Mouse (Mus musculus) Patski (cell line): ENCODE measurements around the gene Atp6v0a4. TPM values are rescaled to one million over a fixed set of nuclear protein-coding genes. Genes with fewer than 3 reads are reported as not detected.

Experiments used
- ATAC-seq: fragments of 100-300 bp; one replicate; pipeline ENCODE4 v1.8.0; 2021
- CTCF ChIA-PET: fragments of 350-600 bp; sonication (Branson Sonifier 250); formaldehyde crosslinking; loops from one replicate; lab custom pipeline; 2022; ENCODE audit warnings: inconsistent platforms; lab: Charles Lee
- POLR2A ChIA-PET: fragments of 350-600 bp; sonication (Branson Sonifier 250); formaldehyde crosslinking; loops from one replicate; lab custom pipeline; 2022; ENCODE audit warnings: antibody characterized with exemption, inconsistent platforms; lab: Charles Lee
- DNase-seq: peaks from one replicate; pipeline ENCODE4 v3.0.0-alpha.2; 2011; ENCODE audit warnings: low read depth, low spot score
- H3K27me3 ChIP-seq: fragments of 371-371 bp; one replicate; pipeline ENCODE4 v1.5.1; 2021
- CTCF ChIP-seq: fragments of 100-300 bp; IDR thresholded peaks from one replicate; pipeline ENCODE4 v1.5.1; 2021
- in situ Hi-C: fragments of 300-500 bp; cut with MboI; formaldehyde crosslinking; loops from 3 replicates; pipeline ENCODE4 v1.11.1; 2018; ENCODE audit warnings: low pct_unique_long_range_greater_than_20kb, mixed read lengths
- polyA plus RNA-seq: library from polyadenylated mRNA; unstranded; gene quantifications from one replicate; pipeline ENCODE4 v1.2.3, GENCODE M21; 2021

Gene Atp6v0a4
- polyA plus RNA-seq, 1 experiment from 2014 or later, result 2.5 TPM

DNA sequence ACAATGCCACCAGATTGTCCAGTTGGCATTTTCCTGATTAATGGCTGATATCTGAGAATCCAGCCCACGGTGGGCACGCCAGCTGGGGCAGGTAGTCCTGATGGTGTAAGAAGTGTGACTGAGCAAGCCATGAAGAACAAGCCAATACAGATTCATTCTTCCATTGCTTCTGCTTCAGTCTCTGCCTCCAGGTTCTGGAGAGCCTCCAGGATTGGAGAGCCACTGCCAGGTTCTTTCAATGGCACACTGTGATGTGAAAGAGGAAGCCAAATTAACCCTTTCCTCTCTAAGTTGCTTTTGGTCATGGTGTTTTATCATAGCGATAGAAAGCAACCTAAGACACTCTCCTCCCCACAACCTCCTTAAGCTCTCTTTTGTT lies 59.3 kb downstream of the Atp6v0a4 start:
- TF ChIP-seq CTCF, result peak; percentile 5
- no peaks in the 10 kb centered on the region for H3K27me3 ChIP-seq
- no peak for ATAC-seq
- in situ Hi-C loops, result loop anchor here (10.0 kb wide), 1 partner anchor 600 kb away; no protein-coding TSS in a partner anchor
- DNase-seq, result no peak
- ChIA-PET CTCF (interaction anchor here (1.3 to 1.6 kb wide), 5 partner anchors 9 to 91 kb away, joined by 4 to 6 read pairs (median 6); no protein-coding TSS in a partner anchor), POLR2A (no interaction called here)

DNA sequence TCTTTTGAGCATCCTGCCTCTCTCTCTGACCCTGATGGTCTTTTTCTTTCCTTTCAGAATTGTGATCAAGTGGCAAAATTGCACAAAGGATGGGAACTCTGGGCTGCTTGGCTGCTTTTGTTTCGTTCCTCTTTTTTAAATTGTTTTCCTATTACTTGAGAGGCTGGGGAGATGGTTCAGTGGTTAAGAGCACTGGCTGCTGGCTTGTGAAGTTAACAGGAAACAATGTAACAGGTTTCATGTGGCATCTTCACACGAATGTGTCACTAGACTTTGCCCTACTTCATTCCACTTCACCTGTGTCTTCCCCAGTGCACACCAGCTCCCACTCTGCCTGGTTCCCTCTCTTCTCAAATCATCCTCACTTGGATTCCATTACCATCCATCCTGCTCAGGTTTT lies 59.8 kb downstream of the Atp6v0a4 start:
- in situ Hi-C loops, result loop anchor here (10.0 kb wide), 1 partner anchor 600 kb away; no protein-coding TSS in a partner anchor
- ChIA-PET POLR2A (no interaction called here), CTCF (interaction anchor here (1.6 kb wide), 1 partner anchor 12 kb away, joined by 4 read pairs; no protein-coding TSS in a partner anchor)
- DNase-seq (no peak), ATAC-seq (no peak)
- peak; percentile 8 for TF ChIP-seq CTCF
- no peaks in the 10 kb centered on the region for H3K27me3 ChIP-seq

DNA sequence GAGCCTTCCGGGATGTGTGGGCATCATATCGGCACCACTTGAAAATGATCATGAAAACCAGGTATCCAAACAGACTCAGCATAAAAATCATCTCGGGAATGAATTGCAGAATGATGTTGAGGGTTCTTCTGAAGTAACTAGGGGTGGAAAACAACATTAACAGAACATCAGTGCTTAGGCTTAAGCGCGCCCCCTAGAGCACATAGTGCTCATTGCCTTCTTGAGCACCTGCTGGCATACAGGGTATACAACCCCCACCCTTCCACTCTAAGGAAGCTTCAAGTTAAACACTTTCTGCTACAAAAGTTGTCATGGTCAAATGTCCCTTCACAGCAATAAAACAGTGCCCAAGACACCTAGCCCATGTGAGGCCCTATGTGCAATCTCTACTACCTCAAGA lies 65.6 kb downstream of the Atp6v0a4 start:
- ATAC-seq, result no peak
- in situ Hi-C loops, result loop anchor here (5.0 kb wide), 1 partner anchor 467 kb away; no protein-coding TSS in a partner anchor
- DNase-seq, result no peak
- no peak for TF ChIP-seq CTCF
- H3K27me3 ChIP-seq, result no peaks in the 10 kb centered on the region
- CTCF ChIA-PET, result interaction anchor here (1.1 kb wide), 1 partner anchor 19 kb away, joined by 3 read pairs; no protein-coding TSS in a partner anchor
- POLR2A ChIA-PET, result no interaction called here

DNA sequence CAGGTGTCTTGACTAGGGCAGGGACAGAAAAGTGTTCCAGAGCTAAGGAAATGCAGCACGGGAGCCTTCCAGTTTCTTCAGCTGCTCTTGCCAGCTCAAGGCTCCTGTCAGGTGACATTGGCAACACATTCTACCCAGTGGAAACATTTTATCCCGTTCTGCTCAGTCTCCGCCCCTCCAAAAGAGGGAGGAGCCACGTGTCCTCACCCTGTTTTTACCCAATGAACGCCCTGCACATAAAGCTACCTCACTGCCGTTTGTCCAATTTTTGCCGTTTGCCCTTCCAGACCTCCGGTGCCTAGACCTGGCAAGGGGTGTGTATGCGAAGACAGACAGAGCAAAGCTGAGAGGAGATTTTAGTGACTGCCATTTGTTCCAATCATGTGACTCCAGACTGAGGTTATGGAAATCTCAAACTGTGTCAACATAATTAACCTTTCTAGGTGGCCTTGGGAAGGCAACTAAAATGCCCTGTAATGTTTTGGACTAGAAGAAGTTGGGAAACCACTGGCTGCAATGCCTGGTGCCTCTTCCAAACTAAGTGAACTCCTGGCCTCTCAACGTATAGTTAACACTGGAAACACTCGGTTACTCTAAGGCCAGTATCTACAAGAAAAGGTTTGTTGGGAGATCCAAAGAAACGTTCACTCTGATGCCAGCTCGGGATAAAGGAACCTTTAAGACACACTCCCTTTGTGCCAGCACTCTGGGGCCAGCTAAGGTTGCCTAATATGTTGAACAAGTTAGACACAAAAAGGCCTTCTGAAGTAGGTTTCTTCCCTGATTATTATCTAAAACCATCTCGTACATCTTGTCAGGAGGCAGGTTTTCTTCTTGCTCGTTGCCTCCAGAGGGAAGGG lies 68.7 kb downstream of the Atp6v0a4 start:
- ATAC-seq (no peak), DNase-seq (no peak)
- POLR2A ChIA-PET, result no interaction called here
- CTCF ChIA-PET, result interaction anchor here (1.1 to 1.9 kb wide), 2 partner anchors 10 to 50 kb away, joined by 3 to 6 read pairs; no protein-coding TSS in a partner anchor
- TF ChIP-seq CTCF, result no peak
- no peaks in the 10 kb centered on the region for H3K27me3 ChIP-seq
- in situ Hi-C loops, result loop anchor here (5.0 kb wide), 1 partner anchor 463 kb away; no protein-coding TSS in a partner anchor

DNA sequence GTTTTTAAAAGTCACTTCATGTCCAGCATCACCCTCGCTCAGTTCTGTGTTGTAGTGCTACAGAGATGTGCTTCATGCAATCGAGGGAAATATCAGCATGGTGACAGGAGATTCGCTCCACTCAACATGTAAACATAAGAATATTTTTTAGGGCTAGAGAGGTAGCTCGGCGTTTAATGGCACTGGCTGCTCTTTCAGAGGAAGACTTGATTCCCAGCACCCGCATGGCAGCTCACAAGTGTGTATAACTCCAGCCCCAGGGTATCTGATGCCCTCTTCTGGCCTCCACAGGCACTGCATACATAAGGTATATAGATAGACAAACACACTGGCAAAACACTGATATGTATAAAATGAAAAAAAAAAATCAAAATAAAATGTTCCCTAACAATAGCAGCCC lies 74.8 kb downstream of the Atp6v0a4 start:
- ChIA-PET CTCF (interaction anchor here (1.1 to 2.1 kb wide), 2 partner anchors 41 to 43 kb away, joined by 3 to 8 read pairs; no protein-coding TSS in a partner anchor), POLR2A (no interaction called here)
- no peak for DNase-seq
- in situ Hi-C loops, result no loop called here
- ATAC-seq, result no peak
- H3K27me3 ChIP-seq, result no peaks in the 10 kb centered on the region
- no peak for TF ChIP-seq CTCF

DNA sequence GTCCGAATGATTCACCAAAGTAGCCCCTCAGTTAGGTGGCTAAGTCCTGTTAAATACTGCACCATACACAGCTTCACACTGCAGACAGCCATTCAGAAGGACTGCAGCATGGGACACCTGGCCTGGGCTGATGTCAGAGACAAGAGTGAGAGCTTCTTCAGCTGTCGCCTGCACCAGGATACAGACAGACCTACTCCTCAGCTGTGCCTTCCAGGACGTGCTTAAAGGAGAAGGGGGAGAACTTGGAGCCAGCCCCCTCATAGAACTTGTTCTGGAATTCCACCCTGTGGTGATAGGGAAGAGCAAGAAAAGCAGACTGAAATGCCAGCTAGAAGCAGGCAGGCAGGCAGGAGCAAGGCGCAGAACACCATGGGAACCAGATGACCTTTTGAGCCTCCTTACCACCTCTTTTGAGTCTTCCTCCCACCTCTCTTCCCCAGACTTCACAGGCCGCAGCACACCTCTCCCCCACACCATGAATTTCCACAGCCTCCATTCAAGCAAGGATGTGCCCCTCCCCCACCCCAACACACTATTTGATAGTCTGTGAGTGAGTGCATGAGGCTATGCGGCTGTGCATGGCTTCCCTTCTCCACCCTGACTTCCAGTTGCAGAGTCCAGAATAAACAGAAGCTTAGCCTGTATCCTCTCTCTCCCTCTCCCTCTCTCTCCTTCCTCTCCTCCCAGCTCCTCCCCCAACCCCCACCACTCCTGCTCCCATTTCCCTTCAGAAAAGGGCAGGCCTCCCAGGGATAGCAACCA lies 75.4 kb downstream of the Atp6v0a4 start:
- in situ Hi-C loops, result no loop called here
- no peaks in the 10 kb centered on the region for H3K27me3 ChIP-seq
- DNase-seq (no peak), ATAC-seq (no peak)
- ChIA-PET CTCF (interaction anchor here (1.9 to 2.1 kb wide), 2 partner anchors 12 to 41 kb away, joined by 5 to 8 read pairs; no protein-coding TSS in a partner anchor), POLR2A (no interaction called here)
- TF ChIP-seq CTCF, result no peak

DNA sequence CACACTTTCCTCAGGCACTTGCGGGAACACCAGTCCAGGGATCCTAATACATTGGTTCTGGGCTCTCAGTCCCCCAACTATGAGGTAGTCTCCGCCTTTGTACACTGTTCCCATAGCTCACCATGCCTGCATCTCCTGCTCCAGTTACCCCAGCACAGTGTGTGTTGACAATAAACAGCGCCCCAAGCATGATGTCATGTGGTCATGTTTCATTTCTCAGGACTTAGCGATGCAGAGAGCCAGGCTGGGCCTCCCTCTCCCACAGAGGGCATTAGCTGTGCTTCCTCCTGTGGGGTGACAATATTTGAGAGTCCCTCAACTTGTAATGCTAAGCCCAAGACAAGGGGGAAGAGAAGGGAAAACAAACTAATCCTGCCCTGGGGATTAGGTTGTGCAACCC lies 76.4 kb downstream of the Atp6v0a4 start:
- ATAC-seq (peak; percentile 60), DNase-seq (no peak)
- TF ChIP-seq CTCF, result no peak
- POLR2A ChIA-PET, result no interaction called here
- CTCF ChIA-PET, result interaction anchor here (0.7 to 1.9 kb wide), 4 partner anchors 13 to 39 kb away, joined by 3 to 5 read pairs (median 4); no protein-coding TSS in a partner anchor
- no peaks in the 10 kb centered on the region for H3K27me3 ChIP-seq
- in situ Hi-C loops, result no loop called here

DNA sequence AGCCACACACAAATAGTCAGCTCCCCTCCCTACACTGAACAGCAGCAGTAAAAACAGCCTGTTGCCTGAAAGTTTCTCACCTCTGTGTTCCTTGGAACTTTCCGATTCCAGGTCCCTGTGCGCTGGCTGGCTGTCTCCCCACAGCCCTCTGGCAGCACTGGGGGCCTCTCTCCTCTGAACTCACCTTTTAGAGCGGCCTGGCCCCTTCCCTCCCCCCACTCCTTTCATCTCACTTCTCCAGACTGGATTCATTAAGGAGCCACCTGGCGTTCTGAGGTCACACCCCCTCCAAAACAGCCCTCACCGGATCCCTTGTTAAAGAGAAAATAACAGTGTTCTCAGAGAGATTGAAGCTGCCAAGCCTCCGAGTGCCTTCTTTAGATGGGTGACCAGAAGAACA lies 77.5 kb downstream of the Atp6v0a4 start, which contains the start of gene Svopl:
TSS of gene Svopl (minus strand) at position 159 of the 400 bp plus-strand sequence.
- no peak for TF ChIP-seq CTCF
- no peak for DNase-seq
- ChIA-PET POLR2A (no interaction called here), CTCF (interaction anchor here (1.2 to 1.9 kb wide), 2 partner anchors 14 to 37 kb away, joined by 3 to 5 read pairs; no protein-coding TSS in a partner anchor)
- H3K27me3 ChIP-seq, result no peaks in the 10 kb centered on the region
- no peak for ATAC-seq
- in situ Hi-C loops, result no loop called here

DNA sequence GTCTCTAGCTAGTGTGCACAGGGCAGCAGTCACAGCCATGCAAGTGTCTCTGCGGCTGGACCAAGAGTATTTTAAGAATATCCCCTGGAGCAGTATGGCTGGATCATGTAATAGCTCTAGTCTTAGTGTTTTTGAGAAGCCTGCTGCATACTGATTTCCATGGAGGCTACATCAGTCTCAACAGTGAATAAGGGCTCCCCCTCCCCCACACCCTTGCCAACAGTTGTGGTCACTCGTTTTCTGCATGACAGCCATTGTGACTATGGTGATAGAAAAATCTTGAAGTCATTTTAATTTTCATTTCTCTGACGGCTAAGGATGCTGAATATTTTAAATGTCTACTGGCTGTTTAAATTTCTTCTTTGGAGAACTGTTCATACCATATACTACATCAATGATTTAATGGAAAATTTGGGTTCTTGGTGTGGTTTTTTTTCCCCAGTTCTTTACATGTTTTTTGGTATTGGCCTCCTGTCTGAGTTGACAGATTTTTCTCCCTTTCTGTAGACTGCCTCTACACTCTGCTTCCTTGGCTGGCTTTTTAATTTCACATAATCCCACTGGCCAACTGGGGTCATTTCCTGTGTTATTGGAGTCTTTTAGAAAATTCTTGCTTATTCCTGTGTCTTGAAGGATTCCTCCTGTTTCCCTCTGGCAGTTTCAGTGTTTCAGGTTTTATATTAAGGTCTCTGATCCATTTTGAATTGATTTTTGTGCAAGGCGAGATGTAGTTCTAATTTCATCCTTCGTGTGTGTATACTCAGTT lies 91.4 kb downstream of the Atp6v0a4 start:
- in situ Hi-C loops, result no loop called here
- ATAC-seq (no peak), DNase-seq (no peak)
- no peaks in the 10 kb centered on the region for H3K27me3 ChIP-seq
- TF ChIP-seq CTCF, result no peak
- CTCF ChIA-PET, result no interaction called here
- POLR2A ChIA-PET, result no interaction called here
